Mouse (Mus musculus): ENCODE data around the gene Slc3a2. TPM values are rescaled to one million over a fixed set of nuclear protein-coding genes. Genes with fewer than 3 reads are reported as not detected.

Gene Slc3a2
- polyA plus RNA-seq (2017; shearing (Covaris generic)) = 100 to 1,000 TPM; 123 to 154 TPM

DNA sequence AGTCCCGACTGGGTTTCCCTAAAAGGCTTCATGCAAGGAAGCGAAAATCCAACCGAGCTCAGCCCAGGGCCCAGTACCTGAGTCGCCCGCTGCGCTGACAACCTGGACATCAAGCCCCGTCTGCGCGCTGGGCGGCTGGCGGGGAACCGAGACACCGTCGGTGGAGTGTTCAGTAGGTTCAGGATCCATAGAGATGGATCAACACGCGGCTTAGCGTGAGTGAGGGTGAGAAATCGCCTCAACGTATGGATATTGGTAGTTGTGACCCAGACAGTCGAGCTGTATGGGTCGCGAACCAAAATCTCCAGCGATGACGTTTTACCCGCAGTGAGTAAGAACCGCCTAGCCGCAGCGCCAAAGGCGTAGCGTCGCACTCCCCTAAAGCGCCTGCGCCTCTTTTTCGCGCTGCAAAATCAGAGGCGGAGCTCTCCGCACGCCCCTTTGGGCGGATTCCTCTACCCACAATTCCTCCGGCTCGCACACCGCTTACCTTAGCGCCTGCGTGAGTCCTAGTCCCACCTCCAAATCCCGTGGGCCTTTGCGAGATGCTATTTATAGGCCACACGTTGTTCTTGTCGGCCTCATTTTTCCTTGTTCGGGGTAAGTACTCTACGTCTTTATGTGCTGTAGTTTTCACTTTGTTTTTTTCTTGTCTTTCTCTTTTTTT, at the start of gene Slc3a2:
Slc3a2 (minus strand) TSS at position 463 of the 667 bp plus-strand sequence.

DNA sequence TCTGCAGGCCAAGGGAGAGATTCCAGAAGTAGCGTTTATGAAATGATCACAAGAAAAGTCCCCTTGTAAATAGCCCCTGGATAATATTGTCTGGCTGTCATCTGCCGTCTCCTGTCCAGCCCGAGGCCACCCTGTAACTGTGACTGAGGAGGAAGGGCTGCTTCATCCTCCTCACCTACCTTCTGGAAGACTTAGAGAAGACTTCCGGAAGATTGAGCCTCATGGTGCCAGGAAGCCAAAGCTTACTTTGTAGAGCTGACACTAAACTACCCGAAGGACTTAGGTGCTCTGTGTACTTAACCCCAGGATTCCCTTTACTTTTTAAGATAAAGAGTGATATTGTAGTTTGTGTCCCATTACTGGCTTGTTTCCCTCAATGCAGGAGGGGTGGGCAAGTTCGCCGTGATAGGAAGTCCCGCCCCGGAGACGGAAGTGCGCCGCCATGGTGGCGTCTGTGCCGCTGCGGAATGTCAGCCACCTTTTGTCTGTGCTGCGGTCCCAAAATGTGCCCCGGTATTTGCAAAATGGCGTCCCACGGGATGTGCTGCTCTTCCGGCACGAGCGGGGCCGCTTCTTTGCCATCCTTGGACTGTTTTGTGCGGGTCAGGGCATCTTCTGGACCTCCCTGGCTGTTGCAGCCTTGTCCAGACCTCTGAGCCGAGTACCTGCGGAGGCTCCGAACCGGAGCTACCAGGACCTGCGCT, 47.5 kb upstream of the Slc3a2 start, which contains the start of gene Tmem223:
Tmem223 (plus strand) TSS at position 430 of the 704 bp plus-strand sequence.

DNA sequence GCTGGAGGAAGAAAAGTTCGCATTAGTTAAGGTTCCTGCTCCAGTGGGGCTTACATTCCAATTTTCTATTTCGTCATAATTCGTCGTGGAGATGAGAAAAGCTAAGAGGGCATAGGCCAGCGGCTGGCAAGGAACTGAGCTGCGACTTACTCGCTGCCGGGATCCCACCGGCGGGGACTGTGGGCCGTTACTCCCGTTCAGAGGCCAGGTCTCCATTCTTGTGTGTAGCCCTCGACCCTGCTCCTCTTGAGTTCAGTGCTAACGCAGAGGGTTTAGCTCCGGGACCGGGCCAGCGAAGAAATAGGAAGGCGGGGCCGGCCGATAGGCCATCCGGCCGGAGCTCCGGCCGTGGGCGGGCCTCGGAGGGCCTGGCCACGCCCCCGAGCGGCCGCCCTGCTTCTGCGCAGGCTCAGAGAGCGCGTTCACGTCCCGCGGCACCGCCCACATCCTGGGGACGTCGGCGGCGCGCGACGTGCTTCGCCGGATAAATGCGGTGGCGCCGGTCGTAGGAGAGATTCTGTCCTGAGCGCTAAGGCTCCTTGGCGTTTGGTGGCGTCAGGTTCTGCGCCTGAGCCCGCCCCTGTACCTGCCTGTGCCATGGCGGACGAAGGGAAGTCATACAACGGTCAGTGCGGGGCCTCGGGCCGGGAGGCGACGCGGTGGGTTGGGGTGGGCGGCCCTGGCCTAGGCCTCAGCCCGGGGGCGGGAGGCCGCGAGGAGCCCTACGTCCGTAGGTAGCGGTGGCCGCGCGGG, 33.6 kb upstream of the Slc3a2 start, which contains the start of gene Nxf1:
Nxf1 (plus strand) TSS at position 439 of the 753 bp plus-strand sequence.

DNA sequence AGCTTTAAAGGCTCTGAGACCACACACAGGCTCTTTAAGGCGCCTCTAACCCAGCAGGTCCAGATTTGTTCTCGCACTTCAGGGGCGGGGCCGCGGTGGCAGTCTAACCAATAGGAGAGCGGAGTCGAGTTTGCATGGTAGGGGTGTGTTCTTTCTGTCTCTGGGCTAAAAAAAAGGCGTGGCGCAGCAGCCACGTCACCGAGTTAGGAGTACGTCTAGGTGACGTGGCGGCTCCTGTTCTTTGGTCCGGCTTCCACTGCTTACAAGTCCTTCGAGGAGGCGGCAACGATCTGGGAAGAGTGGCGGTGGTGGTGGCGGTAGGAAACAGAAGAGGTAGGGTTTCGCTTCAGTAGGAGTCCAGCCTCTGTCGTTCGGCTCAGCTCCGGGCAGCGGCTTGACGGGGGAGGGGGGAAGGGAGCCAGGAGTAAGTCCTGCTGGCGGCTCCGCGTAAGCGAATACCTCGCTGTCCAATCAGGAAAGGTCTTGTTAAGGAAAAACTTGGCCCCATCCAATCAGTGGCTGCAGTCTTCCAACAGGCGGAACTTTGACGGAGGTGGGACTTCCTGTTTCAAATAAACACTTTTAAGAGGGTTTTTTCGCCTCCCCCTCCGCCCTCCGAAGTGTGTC, 18.2 kb upstream of the Slc3a2 start, which contains the start of gene Stx5a:
Stx5a (plus strand) TSS at position 171 of the 627 bp plus-strand sequence.

DNA sequence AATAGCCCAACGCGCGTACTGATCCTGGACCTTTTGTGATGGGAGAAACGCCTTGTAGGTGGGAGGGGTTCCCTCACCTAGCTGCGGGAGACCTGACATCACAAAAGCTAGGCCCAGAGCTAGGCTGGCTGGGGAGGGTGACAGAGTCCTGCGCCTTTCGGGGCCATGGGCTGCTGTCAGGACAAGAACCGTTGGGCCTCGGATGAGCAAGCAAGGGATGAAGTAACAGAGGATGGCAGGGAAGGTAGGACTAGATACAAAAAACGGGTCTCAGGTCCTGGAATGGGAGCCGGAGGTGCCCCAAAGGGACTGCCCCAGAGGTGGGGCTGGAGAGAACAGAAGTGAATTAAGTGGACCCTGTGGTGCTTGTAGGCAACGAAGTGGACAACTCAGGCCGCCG, 17.4 kb upstream of the Slc3a2 start, which contains the start of gene 1700092M07Rik:
1700092M07Rik (plus strand) TSS at position 116 of the 400 bp plus-strand sequence.

DNA sequence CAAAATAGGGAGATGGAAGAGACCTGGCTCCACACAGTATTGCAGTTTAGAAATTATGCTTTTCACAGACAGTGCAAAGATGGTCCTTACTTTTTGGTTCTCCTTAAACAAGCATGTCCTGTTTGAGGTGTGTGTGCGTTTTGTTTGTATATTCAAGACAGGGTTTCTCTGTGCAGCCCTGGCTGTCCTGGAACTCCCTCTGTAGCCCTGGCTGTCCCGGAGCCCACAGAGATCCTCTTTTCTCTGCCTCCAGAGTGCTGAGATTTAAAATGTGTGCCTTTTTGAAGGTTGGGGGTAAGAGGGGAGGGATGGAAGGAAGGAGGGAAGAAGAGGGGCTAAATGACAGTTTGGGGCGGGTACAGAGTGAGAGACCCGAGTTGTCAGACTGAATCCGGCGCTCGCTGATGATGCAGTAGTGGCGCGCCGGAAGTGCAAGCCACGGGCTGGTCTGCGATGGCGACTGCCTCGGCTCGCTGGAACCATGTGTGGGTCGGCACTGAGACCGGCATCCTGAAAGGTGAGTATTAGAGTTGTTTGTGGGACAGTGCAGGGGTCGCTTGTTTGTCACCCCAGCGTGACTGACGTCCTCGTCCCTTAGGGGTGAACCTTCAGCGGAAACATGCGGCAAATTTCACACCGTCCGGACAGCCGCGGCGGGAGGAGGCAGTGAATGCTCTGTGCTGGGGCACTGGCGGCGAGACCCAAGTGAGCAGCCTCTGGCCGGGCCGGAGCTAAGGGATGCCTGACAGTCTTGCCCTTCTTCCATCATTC, 12.4 kb upstream of the Slc3a2 start, which contains the start of gene Wdr74:
Wdr74 (plus strand) TSS at position 439 of the 771 bp plus-strand sequence.

DNA sequence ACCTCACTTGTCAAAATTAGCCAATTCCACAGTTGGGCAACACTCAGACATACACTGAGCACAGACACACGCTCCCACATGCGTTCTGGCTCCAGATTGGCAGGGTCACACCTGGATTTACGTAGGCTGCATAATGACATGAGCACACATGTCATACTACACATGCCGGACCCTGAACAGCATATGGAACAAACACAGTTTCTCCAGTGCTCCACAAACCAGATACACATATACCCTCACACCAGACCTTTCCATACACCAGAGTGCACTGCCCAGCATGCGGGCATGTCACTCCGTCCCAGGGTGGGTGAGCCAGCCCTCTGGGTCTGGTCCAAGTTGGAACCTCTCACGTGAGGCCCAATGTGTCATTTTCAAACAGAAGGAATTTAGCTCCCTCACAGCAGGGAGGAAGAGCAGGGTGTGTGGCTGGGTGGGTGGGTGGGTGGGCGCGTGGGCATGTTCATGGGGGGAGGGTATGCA, 59.8 kb downstream of the Slc3a2 start, which contains the start of gene Chrm1:
Chrm1 (plus strand) TSS at position 430 of the 480 bp plus-strand sequence.

Other genes with a start within 250 kb of the Slc3a2 start
- under 1 TPM in 1 of 2 experiments, not detected in 1; 0.45 TPM for gene Slc22a8, start 132.1 kb downstream of the Slc3a2 start, polyA plus RNA-seq (2017; shearing (Covaris generic))
- gene Slc22a6, start 105.3 kb downstream of the Slc3a2 start, polyA plus RNA-seq (2017; shearing (Covaris generic)) = under 1 TPM in 1 of 2 experiments, not detected in 1; 0.04 TPM
- gene Chrm1, start 59.6 kb downstream of the Slc3a2 start, polyA plus RNA-seq (2017; shearing (Covaris generic)) = under 1 TPM in 1 of 2 experiments, not detected in 1; 0.04 TPM
- 10 to 100 TPM; 56.2 to 78.4 TPM for gene Wdr74, start 12.5 kb upstream of the Slc3a2 start, polyA plus RNA-seq (2017; shearing (Covaris generic))
- gene 1700092M07Rik, start 17.3 kb upstream of the Slc3a2 start, polyA plus RNA-seq (2017; shearing (Covaris generic)) = under 1 TPM; 0.53 to 0.74 TPM
- 100 to 1,000 TPM; 143 to 165 TPM for gene Stx5a, start 18.0 kb upstream of the Slc3a2 start, polyA plus RNA-seq (2017; shearing (Covaris generic))
- gene Nxf1, start 33.7 kb upstream of the Slc3a2 start, polyA plus RNA-seq (2017; shearing (Covaris generic)) = 100 to 1,000 TPM; 161 to 220 TPM
- gene Tmem223, start 47.6 kb upstream of the Slc3a2 start, polyA plus RNA-seq (2017; shearing (Covaris generic)) = 10 to 100 TPM; 90.9 to 99.6 TPM
- 100 to 1,000 TPM; 176 to 213 TPM for gene Tmem179b, start 51.1 kb upstream of the Slc3a2 start, polyA plus RNA-seq (2017; shearing (Covaris generic))
- gene Taf6l, start 63.0 kb upstream of the Slc3a2 start, polyA plus RNA-seq (2017; shearing (Covaris generic)) = 10 to 100 TPM; 12.9 to 19.2 TPM
- gene Polr2g, start 75.2 kb upstream of the Slc3a2 start, polyA plus RNA-seq (2017; shearing (Covaris generic)) = 100 to 1,000 TPM; 144 to 188 TPM
- 1 to 10 TPM; 2.1 to 2.7 TPM for gene Zbtb3, start 79.2 kb upstream of the Slc3a2 start, polyA plus RNA-seq (2017; shearing (Covaris generic))
- 10 to 100 TPM; 45.5 TPM for gene Ttc9c, start 96.0 kb upstream of the Slc3a2 start, polyA plus RNA-seq (2017; shearing (Covaris generic))
- 10 to 100 TPM; 13.8 to 14.4 TPM for gene Hnrnpul2, start 96.6 kb upstream of the Slc3a2 start, polyA plus RNA-seq (2017; shearing (Covaris generic))
- under 1 TPM in 1 of 2 experiments, not detected in 1; 0.89 TPM for gene AC129217.1, start 106.4 kb upstream of the Slc3a2 start, polyA plus RNA-seq (2017; shearing (Covaris generic))
- 100 to 1,000 TPM; 115 to 134 TPM for gene Bscl2, start 114.1 kb upstream of the Slc3a2 start, polyA plus RNA-seq (2017; shearing (Covaris generic))
- 1 to 10 TPM in 1 of 2 experiments, under 1 TPM in 1; 0.39 to 1.0 TPM for gene Gng3, start 115.8 kb upstream of the Slc3a2 start, polyA plus RNA-seq (2017; shearing (Covaris generic))
- gene Lrrn4cl, start 127.4 kb upstream of the Slc3a2 start, polyA plus RNA-seq (2017; shearing (Covaris generic)) = under 1 TPM in 1 of 2 experiments, not detected in 1; 0.10 TPM
- 100 to 1,000 TPM; 155 to 175 TPM for gene Ubxn1, start 148.1 kb upstream of the Slc3a2 start, polyA plus RNA-seq (2017; shearing (Covaris generic))
- gene Uqcc3, start 157.6 kb upstream of the Slc3a2 start, polyA plus RNA-seq (2017; shearing (Covaris generic)) = 100 to 1,000 TPM in 1 of 2 experiments, 10 to 100 TPM in 1; 79.3 to 105 TPM
- gene Lbhd1, start 160.4 kb upstream of the Slc3a2 start, polyA plus RNA-seq (2017; shearing (Covaris generic)) = 10 to 100 TPM; 81.7 to 89.2 TPM
- gene Gm49403, start 160.6 kb upstream of the Slc3a2 start, polyA plus RNA-seq (2017; shearing (Covaris generic)) = not detected
- gene 1810009A15Rik, start 165.5 kb upstream of the Slc3a2 start, polyA plus RNA-seq (2017; shearing (Covaris generic)) = 10 to 100 TPM; 53.7 to 60.3 TPM
- not detected for gene Gm49416, start 165.6 kb upstream of the Slc3a2 start, polyA plus RNA-seq (2017; shearing (Covaris generic))
- gene Ints5, start 169.6 kb upstream of the Slc3a2 start, polyA plus RNA-seq (2017; shearing (Covaris generic)) = 10 to 100 TPM; 33.7 to 35.1 TPM
- gene Ganab, start 174.7 kb upstream of the Slc3a2 start, polyA plus RNA-seq (2017; shearing (Covaris generic)) = 100 to 1,000 TPM in 1 of 2 experiments, 10 to 100 TPM in 1; 76.4 to 105 TPM
- gene B3gat3, start 197.0 kb upstream of the Slc3a2 start, polyA plus RNA-seq (2017; shearing (Covaris generic)) = 10 to 100 TPM; 32.7 to 61.4 TPM
- gene Rom1, start 206.0 kb upstream of the Slc3a2 start, polyA plus RNA-seq (2017; shearing (Covaris generic)) = 10 to 100 TPM in 1 of 2 experiments, 1 to 10 TPM in 1; 6.7 to 22.9 TPM
- 10 to 100 TPM; 65.5 to 86.4 TPM for gene Eml3, start 206.2 kb upstream of the Slc3a2 start, polyA plus RNA-seq (2017; shearing (Covaris generic))
- gene Mta2, start 218.5 kb upstream of the Slc3a2 start, polyA plus RNA-seq (2017; shearing (Covaris generic)) = 100 to 1,000 TPM; 207 to 252 TPM
- 10 to 100 TPM; 28.1 to 34.9 TPM for gene Tut1, start 230.5 kb upstream of the Slc3a2 start, polyA plus RNA-seq (2017; shearing (Covaris generic))
- gene Eef1g, start 243.7 kb upstream of the Slc3a2 start, polyA plus RNA-seq (2017; shearing (Covaris generic)) = 100 to 1,000 TPM; 243 to 311 TPM

All from activated CD4-positive, CD25-positive, alpha-beta regulatory T cell (primary cell).